Mouse (Mus musculus): ENCODE results near the gene Ugt2b34. TPM values are rescaled to one million over a fixed set of nuclear protein-coding genes. Genes with fewer than 3 reads are reported as not detected.
"Not testable (repeated sequence)": the region's sequence is repeated elsewhere in the genome, so short reads cannot be mapped to it uniquely, and the experiment has no call there.

Gene Ugt2b34
- 0.06 TPM in 1 of 2 replicates, not detected in the other for polyA plus RNA-seq (2012; rRNA removed)

DNA sequence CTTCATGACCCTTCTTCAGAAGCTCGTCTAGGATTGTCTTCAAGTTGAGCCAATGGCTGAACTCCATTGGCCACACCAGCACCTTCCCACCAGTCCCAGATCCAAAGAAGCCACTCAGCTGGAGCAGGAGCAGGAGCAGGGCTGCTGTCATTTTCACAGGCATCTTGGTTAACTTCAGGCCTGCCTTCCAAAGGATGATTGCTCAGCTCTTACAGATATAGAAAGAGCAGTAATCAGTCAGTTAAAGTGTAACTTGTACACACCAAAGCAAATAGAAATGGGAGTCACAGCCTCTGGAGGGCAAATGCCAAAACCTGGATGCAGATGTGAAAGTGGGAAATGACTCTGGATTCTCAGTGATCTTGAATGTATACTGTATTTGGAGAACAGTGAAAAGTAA lies at the start of gene Ugt2b34:
TSS of gene Ugt2b34 (minus strand) at position 180 of the 400 bp plus-strand sequence.
- DNase-seq (ENCODE audit: low read depth): no peak

DNA sequence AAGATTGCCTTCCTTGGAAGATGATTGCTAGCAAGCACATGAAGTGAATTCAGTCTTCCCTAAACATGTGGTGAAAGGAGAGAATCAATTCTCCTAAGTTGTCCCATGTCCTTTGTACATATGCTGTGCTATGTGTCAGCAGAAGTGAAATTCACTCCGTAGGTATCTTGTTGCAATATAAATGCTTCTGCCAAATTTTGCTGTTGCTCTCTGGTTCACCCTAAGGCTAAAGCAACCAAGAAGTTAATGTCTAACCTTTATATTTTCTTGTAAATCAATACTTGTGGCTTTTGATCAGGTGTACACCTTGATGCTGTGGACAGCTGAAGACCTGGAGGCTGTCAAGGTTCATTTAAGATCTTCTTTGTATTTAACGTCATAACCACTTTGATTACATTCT lies 35.4 kb upstream of the Ugt2b34 start:
- DNase-seq (ENCODE audit: low read depth): no peak

- DNase-seq (ENCODE audit: low read depth): no peak
Observed at GRCm38 (mm10) chr5:86926426-86926825, 19.7 kb upstream of the Ugt2b34 start, which contains the start of gene Ugt2b1. Gene Ugt2b1 (minus strand): TSS chr5:86926530.

GRCm38 (mm10) chr5:86920661-86921233 lies 14.0 kb upstream of the Ugt2b34 start:
- peak; percentile 42 for DNase-seq (ENCODE audit: low read depth)

DNA sequence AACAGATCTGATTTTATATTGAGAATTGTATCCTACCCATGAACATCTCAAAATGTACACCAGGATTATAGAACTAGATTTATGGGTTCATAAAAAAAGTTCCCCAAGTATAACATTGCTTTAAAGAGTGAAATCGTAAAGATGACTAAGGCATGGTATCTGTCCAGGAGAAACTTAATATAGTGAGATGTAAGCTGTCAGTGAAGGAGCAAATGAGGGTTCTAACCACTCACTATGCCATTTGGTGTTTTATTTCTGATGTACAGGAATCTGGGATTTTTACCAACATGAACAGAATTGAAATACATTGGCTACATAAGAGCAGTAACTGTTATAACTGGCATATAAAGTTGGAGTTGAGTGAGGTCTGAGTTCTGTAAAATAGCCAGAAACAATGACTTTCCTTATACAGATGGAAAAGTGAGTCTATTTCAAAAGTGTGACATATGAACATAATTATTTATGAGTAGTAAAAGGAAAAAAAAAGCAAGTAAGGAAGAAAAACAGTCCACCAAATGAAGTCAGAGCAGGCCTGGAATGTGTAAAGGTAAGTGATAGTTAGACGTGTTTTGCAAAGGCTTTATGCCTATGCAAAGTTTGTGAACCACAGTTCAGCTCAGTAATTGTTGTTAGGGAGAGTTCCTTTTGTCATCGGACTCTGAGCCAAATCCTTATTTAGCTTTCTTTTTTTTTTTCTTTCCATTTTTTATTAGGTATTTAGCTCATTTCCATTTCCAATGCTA lies 4.8 kb upstream of the Ugt2b34 start:
- no peak for DNase-seq (ENCODE audit: low read depth)

DNA sequence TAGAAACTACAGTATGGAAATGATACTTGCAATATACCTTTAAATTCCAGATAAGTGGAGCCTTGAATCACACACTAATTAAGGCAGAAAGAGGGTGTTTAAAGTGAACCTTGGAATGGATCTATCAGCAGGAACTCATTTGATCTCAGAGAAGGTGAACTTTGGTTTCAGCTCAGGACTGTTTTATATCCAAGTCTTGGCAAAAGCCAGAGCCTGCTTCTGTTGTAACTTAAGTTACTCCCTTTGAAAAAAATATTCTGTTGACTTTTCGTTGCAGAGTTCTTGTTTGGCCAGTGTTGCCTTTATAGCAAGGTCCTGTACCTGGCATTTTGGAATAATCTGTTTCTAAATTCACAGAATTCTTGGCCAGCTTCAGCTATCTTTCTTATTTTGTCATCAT lies 4.0 kb upstream of the Ugt2b34 start:
- no peak for DNase-seq (ENCODE audit: low read depth)

GRCm38 (mm10) chr5:86889933-86890332 lies 16.8 kb downstream of the Ugt2b34 start:
- no peak for DNase-seq (ENCODE audit: low read depth)

GRCm38 (mm10) chr5:86888420-86888819 lies 18.3 kb downstream of the Ugt2b34 start:
- no peak for DNase-seq (ENCODE audit: low read depth)

DNA sequence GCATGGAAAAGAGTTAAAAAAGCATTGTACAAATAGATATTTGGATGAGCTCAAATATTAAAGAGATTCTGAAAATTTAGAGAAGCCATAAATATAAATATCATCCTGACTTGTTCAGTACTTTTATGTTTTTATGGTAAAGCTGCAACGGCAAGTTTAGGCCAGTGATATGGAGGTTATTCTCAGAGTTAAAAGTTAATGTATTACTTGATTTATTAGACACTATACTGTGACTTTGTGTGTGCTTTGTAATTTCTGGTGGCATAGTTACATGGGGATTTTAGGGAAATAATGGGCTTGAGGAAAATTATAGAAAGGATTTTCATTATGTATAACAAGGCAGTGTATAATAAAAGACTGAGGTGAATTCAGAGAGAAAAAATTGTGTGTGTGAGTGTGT lies 19.7 kb downstream of the Ugt2b34 start:
- DNase-seq (ENCODE audit: low read depth): no peak

- DNase-seq (ENCODE audit: low read depth): no peak
Observed at GRCm38 (mm10) chr5:86886620-86887019, 20.1 kb downstream of the Ugt2b34 start.

DNA sequence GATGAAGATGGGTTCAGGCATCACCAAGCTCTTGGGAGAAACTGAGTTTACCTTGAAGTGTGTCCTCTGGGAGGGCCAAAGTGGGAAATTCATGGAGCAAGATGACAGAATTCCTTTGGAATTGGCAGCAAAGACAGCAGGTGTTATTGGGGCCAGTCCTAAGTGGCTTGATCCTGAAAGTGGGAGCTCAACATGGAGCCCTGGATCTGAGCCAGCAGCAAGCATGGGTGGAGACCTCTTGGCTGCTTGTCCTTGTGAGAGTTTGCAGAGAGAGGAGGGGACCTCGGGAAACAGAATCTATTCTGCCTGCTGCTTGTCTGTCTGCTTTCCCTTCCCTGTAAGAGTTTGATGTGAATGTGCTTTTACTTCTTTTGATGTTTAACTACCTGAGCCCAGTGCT lies 34.9 kb downstream of the Ugt2b34 start:
- DNase-seq (ENCODE audit: low read depth): no peak

DNA sequence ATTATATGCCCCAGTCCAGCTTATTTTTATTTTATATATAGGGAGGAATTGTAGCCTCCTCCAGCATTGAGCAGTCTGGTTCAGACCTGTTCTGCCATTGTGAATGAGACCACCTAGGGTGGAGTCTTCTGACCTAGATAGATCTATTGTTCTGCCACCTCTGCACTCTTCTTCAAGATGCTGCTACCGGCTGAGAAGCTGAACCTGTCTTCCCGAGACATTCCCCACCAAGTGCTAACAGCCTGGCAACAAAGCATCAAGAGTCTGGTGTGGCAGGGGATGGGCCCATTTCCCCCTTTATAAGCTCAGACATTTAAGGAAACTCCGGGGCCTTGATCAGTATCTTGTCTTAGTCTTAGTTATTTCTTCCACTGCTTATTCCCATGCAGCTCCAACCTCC lies 48.4 kb downstream of the Ugt2b34 start:
- DNase-seq (ENCODE audit: low read depth): no peak

GRCm38 (mm10) chr5:86857682-86858081 lies 49.1 kb downstream of the Ugt2b34 start:
- no peak for DNase-seq (ENCODE audit: low read depth)

DNA sequence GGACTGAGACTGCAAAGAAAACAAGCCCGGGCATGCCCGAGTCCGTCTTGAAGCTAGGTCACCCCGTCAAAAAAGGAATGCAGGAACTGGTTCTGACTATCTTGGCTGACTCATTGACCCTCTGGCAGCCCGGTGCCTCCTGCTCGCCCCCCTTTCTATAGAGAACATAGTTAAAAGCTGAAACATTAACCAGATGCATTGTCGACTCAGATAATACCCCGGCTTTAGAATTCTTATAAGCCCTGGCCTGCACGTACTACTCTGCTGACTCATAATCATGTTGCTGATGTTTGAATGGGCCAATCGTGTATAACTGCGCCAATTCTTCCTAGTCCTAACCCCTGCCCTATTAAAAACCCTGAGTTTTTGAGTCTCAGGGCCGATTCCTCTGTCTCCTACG lies 50.2 kb downstream of the Ugt2b34 start:
- not testable (repeated sequence) for DNase-seq (ENCODE audit: low read depth)

DNA sequence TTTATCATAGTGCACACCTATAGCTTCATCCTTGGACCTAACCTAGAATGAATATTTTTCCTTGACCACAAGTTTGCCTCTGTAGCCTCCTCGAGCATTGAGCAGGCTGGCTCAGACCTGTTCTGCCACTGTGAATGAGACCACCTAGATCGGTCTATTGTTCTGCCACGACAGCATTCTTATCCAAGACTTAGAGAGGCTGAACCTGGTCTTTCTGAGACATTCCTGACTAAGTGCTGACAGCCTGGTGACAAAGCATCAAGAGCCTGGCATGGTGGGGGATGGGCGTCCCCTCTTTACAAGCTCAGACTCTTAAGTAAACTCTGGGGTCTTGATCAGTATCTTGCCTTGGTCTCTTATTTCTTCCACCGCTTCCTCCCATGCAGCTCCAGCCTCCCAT lies 55.1 kb downstream of the Ugt2b34 start:
- no peak for DNase-seq (ENCODE audit: low read depth)

GRCm38 (mm10) chr5:86850104-86850503 lies 56.6 kb downstream of the Ugt2b34 start:
- no peak for DNase-seq (ENCODE audit: low read depth)

GRCm38 (mm10) chr5:86841261-86841660 lies 65.5 kb downstream of the Ugt2b34 start:
- DNase-seq (ENCODE audit: low read depth): not testable (repeated sequence)

DNA sequence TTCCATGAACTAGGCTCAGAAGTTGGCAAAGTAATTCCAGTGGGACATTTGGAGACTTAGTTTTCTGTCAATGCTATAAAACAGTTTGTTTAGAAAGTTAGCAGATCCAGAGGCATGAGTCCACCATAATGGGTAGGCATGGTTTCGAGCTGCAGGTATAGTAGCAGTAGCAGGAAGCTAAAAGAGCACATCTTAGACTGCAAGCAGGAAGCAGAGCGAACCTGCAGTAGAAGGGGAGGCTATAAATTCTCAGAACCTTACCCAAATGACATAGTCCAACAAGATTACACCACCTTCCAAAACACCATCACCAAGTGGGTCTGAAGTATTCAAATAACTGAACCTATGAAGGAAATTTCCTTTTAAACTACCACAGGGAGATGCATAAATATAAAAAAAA lies 66.5 kb downstream of the Ugt2b34 start:
- no peak for DNase-seq (ENCODE audit: low read depth)

Other genes starting within 250 kb of the Ugt2b34 start
- gene Tmprss11b, start 230.6 kb downstream of the Ugt2b34 start, polyA plus RNA-seq (2012; rRNA removed): not detected in 2 replicates
- gene Tmprss11e, start 161.1 kb downstream of the Ugt2b34 start, polyA plus RNA-seq (2012; rRNA removed): not detected in 2 replicates
- 9.8 and 17.3 TPM in 2 replicates for gene Ythdc1, start 102.7 kb downstream of the Ugt2b34 start, polyA plus RNA-seq (2012; rRNA removed)
- gene Ugt2b1, start 19.6 kb upstream of the Ugt2b34 start, polyA plus RNA-seq (2012; rRNA removed): 0.05 and 0.11 TPM in 2 replicates
- gene Ugt2b35, start 93.9 kb upstream of the Ugt2b34 start, polyA plus RNA-seq (2012; rRNA removed): not detected in 2 replicates
- gene Ugt2b36, start 185.6 kb upstream of the Ugt2b34 start, polyA plus RNA-seq (2012; rRNA removed): 0.08 TPM in 1 of 2 replicates, not detected in the other
- gene Ugt2b5, start 233.4 kb upstream of the Ugt2b34 start, polyA plus RNA-seq (2012; rRNA removed): 0.14 TPM in 1 of 2 replicates, not detected in the other